Mouse (Mus musculus): ENCODE data around the gene Efcab5.

Gene Efcab5

GRCm38 (mm10) chr11:77188868-77189267 lies at the start of gene Efcab5:
Gene Efcab5 (minus strand): TSS chr11:77188968.
- DNase-seq (ENCODE audit: low spot score in 2 of 2): no peak

DNA sequence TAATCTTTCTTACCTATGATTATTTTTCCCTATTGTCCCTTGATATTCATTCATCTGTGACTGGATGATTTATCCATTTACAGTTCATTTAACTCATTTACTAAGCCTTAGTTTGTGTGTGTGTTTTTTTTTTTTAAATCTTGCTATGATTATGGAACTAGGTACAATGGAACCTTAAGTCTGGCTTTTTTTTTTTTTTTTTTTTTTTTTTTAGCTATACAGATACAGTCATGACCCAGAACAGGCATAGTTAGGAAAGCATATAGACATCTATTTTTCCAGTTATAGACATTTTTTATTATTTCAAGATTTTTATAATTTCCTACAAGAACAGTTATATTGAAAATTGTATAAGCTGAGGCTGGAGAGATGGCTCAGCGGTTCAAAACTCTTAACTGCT lies 46.5 kb upstream of the Efcab5 start:
- no peak for DNase-seq (ENCODE audit: low spot score in 2 of 2)

- DNase-seq (ENCODE audit: low spot score in 2 of 2): no peak
These were observed 42.7 kb upstream of the Efcab5 start for GRCm38 (mm10) chr11:77231514-77231913.

DNA sequence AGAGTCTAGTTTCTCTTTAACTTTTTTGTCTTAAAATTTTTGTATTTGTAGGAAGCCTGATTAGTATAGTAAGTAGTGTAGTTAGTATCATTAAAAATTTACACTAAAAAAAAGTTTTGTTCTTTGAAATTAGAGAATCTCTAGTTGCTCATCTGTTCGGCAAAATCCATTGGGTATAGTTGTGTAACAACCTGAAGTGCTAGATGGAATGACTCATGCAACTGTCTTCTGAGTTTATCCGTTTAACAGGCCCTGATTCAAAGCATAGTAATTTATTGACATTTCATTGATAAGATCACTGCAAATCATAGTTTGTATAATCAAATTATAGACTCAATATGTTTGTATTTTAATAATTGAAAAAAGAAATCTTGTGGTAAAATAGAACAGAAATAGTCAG lies 42.0 kb upstream of the Efcab5 start:
- no peak for DNase-seq (ENCODE audit: low spot score in 2 of 2)

DNA sequence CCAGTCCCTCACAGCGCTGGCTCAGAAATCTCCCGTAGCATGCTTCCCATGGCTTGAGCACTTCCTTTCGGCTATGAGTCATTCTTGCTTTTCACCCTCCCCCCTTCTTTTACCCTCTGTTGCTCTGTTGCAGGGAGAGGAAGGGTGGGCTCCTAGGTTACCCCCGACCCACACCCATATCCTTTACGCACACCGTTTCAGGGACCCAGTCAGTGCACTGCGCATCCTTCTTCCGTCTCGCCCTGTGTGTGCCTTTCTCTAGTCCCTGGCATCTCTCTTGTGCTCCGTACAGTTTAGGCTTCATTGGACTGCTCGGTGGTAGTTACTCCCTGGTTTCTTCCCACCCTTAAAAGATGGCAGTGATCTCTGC lies 28.0 kb upstream of the Efcab5 start:
- DNase-seq (ENCODE audit: low spot score in 2 of 2): peak; percentile 31 to 52

DNA sequence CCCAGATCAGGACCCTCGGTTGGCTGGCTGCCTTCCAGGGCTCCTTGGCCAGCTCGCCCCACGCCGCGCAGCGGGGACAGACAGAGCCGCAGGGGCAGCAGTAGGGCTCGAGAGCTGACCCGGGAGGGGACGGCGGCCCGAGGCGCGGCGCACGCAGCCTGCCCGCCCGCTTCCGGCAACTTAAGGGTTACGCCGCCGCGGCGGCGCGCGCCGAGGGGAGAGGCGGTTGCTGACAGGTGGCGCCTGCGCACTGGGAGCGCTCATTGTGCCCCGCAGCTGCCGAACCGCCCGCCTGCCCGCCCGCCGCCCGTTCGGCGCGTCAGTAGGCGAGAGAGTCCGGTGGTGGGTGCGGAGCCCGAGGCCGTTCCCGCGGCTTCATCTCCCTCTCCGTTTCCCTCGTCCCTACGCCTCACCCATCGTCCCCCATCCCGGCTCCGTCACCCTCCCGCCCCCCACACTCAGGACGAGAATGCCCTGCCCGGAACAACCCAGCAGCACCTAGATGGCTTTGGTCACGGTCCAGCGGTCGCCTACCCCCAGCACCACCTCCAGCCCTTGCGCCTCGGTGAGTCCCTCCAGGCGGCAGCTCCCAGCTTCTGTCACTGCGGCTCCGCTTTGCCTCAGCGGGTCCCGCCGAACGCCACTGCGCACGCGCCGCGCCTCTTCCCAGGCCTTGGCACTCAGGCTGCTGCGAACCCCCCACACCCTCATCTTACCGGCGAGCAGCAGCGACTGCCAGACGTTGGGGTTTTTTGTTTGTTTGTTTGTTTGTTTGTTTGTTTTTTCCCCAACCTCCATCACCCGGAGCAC lies 27.4 kb upstream of the Efcab5 start, which contains the start of gene Ssh2:
Gene Ssh2 (plus strand): TSS at position 337 of the 810 bp plus-strand sequence.
- DNase-seq (ENCODE audit: low spot score in 2 of 2): peak; percentile 77 to 80

- DNase-seq (ENCODE audit: low spot score in 2 of 2): no peak
These were observed 26.7 kb upstream of the Efcab5 start for GRCm38 (mm10) chr11:77215483-77215882.

GRCm38 (mm10) chr11:77214755-77215154 lies 26.0 kb upstream of the Efcab5 start:
- peak; percentile 67 to 71 for DNase-seq (ENCODE audit: low spot score in 2 of 2)

DNA sequence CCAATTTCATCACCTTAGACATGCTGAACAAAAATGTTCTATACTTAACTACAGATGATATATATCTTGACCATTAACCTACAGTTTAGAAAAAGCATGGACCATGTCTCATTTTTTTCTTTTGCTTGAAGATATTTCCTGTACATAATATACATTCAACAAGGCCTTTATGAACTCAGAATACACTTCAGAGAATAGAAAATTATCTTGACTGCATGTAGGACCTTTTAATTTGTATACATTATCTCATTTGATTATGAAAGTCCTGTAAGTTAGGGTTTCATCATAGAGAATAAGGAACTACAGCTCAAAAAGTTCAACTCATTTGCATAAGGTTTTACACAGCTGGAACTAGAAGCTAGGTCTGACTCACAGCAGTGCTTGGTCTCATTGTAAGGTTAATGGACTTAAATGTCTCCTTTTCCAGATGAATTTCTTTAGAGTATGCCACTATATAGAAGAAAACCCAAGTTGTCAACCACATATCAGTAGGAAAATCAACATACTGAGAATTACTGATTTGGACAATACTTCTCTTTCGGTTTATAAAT lies 25.4 kb upstream of the Efcab5 start:
- DNase-seq (ENCODE audit: low spot score in 2 of 2): no peak

DNA sequence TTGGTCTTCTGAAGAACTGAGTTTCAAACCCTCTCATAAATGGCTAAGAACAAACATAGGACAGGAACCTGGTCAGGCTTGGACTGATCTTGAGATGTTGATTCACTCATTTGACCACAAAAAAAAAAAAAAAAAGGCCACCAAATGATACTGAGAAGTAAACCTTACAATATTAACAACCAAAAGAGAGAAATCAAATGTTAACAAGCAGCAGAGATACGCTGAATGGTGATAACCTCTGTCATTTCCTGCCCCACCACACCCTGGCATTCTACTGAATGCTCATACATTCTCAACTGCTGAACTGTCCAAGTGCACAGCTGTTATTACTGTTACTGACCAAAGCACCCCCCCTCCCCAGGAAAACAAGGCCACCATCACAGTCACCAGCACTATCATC lies 11.9 kb upstream of the Efcab5 start:
- no peak for DNase-seq (ENCODE audit: low spot score in 2 of 2)

GRCm38 (mm10) chr11:77199636-77200035 lies 10.9 kb upstream of the Efcab5 start:
- DNase-seq (ENCODE audit: low spot score in 2 of 2): no peak

DNA sequence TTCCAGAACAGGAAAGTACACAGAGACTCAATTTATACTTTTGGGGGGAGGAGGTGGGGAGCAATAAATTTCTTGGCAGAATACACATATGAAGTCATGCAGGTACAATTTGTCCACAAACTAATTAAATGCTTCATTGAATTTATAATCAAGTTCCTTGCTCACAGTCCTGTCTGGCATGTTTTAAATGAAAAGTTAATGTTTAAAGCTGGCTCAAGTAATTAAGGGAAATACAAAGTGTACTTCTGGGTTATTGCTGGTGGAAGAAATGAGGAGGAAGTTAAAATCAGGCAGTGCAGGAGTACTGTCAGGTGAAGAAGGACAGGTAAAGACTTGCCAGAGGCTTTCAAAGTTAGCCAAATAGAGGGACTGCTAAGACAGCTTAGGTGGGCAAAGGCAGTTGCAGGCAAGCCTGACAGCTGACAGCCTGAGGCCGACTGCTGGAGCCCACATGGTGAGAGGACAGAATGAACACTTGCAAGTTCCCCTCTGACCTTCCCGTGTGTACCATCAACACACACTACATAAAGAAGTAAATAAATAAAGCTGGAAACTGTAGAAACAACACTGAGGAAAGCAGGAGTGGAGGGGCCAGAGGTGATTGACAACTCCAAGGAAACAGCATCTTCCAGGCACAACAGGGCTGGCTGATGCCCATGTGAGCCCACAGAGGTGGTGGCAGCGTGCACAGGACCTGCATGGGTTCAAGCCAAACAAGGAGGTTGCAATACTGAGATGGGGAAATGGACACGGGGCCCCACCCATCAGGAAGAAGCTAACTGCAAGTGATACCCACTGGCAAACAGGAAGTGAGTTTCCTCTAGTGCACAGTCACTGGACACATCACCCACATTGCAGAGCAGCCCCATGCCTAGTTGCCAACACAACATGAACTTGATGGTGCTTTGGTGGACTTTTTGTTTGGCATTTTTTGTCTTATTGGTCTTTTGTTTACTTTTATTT lies 7.7 kb upstream of the Efcab5 start:
- no peak for DNase-seq (ENCODE audit: low spot score in 2 of 2)

DNA sequence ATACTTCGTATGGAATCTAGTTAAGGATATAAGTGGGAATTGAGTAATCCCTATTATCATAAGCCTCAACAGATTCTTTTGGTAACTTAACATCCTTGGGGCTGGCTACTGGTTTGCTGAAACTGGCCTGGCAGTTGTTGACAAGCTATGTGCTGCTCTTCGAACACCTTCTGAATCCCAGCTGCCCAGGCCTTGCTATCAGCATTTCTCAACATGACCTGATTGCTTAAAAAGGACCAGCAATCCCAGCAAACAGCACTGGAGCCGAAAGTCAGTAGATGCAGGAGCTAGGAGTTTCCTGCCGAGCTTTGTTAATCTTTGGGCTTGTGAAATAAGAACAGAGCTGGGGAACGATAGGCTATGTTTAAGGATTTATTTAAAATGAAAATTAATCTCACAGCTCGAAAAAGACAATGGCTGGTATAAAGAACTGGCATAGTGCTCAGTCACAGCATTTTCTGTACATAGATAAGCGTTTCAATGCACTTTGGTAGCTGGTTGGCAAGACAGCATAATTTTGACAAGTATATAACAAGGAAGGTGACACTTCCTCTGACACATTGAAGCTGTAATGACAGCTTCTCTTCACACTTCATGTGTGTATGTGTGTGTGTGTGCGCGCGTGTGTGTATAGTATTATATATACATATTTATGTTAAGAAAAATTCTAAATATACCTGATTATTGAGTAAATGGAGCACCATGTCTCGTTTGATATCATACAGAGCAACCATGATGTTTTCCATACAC lies 6.8 kb upstream of the Efcab5 start:
- DNase-seq (ENCODE audit: low spot score in 2 of 2): no peak

DNA sequence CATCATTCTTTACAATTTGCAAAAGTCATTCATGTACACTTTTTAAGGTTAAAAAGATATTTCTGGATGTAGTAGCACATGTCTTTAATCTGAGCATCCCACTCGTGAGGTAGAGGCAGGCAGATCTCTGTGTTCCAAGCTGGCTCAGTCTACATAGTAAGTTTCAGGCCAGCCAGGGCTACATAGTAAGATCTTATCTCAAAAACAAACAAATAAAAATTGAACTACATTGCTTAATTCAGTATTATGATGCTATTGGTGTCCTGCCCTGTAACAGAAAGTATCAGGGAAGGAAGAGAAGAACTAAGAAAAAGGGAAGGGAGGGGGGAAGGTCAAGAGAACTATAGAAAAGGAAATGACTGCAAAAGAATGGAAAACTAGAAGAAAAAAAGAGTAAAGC lies 6.0 kb upstream of the Efcab5 start:
- no peak for DNase-seq (ENCODE audit: low spot score in 2 of 2)

- no peak for DNase-seq (ENCODE audit: low spot score in 2 of 2)
These were observed 5.3 kb upstream of the Efcab5 start for GRCm38 (mm10) chr11:77193941-77194553.

GRCm38 (mm10) chr11:77193410-77193809 lies 4.6 kb upstream of the Efcab5 start:
- DNase-seq (ENCODE audit: low spot score in 2 of 2): no peak

GRCm38 (mm10) chr11:77184926-77185325 lies 3.8 kb downstream of the Efcab5 start:
- DNase-seq (ENCODE audit: low spot score in 2 of 2): no peak

- DNase-seq (ENCODE audit: low spot score in 2 of 2): no peak
These were observed 6.2 kb downstream of the Efcab5 start for GRCm38 (mm10) chr11:77182616-77183015.

DNA sequence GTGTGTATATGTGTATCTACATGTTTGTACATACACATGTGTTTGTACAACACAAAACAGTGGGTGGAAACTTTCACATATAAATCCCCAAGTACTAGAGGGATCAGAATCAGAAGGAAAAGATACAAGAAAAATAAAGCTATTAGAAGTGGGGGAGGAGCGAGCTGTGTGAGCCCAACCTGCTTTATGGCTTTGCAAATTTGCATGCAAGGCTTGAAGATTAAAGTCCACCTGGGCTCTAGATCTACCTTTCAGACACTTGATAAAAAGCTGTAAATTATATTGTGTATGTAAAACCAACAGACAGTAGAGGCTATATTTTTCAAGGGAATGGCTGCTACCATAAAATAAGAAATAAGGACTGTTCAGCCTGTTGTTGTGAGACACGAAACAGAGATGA lies 6.7 kb downstream of the Efcab5 start:
- no peak for DNase-seq (ENCODE audit: low spot score in 2 of 2)

- no peak for DNase-seq (ENCODE audit: low spot score in 2 of 2)
These were observed 7.2 kb downstream of the Efcab5 start for GRCm38 (mm10) chr11:77181528-77181927.

- DNase-seq (ENCODE audit: low spot score in 2 of 2): peak; percentile 46 to 54
These were observed 7.9 kb downstream of the Efcab5 start for GRCm38 (mm10) chr11:77180886-77181285.

All from right cerebral cortex, adult 2 months (tissue).